Mouse (Mus musculus): Measurements from ENCODE around the gene Gm21748. TPM values are rescaled to one million over a fixed set of nuclear protein-coding genes. Genes with fewer than 3 reads are reported as not detected.

Gene Gm21748
- polyA plus RNA-seq (2017; shearing (Covaris generic)) = not detected

GRCm38 (mm10) chrY:90839077-90839476 is at the start of gene Gm21748:
Gene Gm21748 (minus strand): TSS chrY:90839177.

Other genes starting within 250 kb of the Gm21748 start
- not detected for gene Gm21860, start 84.4 kb downstream of the Gm21748 start, polyA plus RNA-seq (2017; shearing (Covaris generic))
- gene Gm47283, start 54.4 kb downstream of the Gm21748 start, polyA plus RNA-seq (2017; shearing (Covaris generic)) = not detected

Data from CD4-positive, CD25-positive, alpha-beta regulatory T cell, adult 9 weeks (primary cell).